Comparison of ENCODE assay signal across 16 mouse cellular contexts in genomic region chr11:65812088-65812487, GRCm38 (mm10).
"Had no signal": no experiment of that assay in that cellular context is flagged by ENCODE, and none has a peak within 500 bp of the region (broad histone marks: within the 10 kb centered on the region; RNA-seq: fewer than 3 reads in every experiment).

No protein-coding gene starts in this region.

- DNase-seq: kidney, adult 18-20 months; kidney, adult 9 months; kidney, postnatal 14 days; kidney, postnatal 4 days; left cerebral cortex, postnatal 4 days; liver, embryonic 13.5 days; lung, adult 2 months; lung, postnatal 14 days; lung, postnatal 4 days; midbrain, embryonic 14.5 days; retina, postnatal 1 day; right cerebral cortex, postnatal 25 days; spleen, adult 18-20 months; thymus, postnatal 25 days had no signal

- H3K4me3 ChIP-seq: liver, embryonic 13.5 days; neural tube, embryonic 12.5 days; stomach, embryonic 15.5 days had no signal

- H3K9ac ChIP-seq: liver, embryonic 13.5 days; neural tube, embryonic 12.5 days; stomach, embryonic 15.5 days had no signal

- H3K9me3 ChIP-seq: liver, embryonic 13.5 days; neural tube, embryonic 12.5 days; stomach, embryonic 15.5 days had no signal

- H3K4me1 ChIP-seq: stomach, embryonic 15.5 days had no signal

- H3K27ac ChIP-seq: liver, embryonic 13.5 days; neural tube, embryonic 12.5 days; stomach, embryonic 15.5 days had no signal

- H3K4me2 ChIP-seq: liver, embryonic 13.5 days; neural tube, embryonic 12.5 days; stomach, embryonic 15.5 days had no signal

- H3K27me3 ChIP-seq: liver, embryonic 13.5 days; neural tube, embryonic 12.5 days; stomach, embryonic 15.5 days had no signal
